Mouse (Mus musculus): ENCODE measurements at regions not wholly inside any gene's neighbourhood (a gene's known extent, or its start where the extent isn't known, plus 50 kb on each side); places are given as distances from the start of the nearest gene placed in this dataset.

DNA sequence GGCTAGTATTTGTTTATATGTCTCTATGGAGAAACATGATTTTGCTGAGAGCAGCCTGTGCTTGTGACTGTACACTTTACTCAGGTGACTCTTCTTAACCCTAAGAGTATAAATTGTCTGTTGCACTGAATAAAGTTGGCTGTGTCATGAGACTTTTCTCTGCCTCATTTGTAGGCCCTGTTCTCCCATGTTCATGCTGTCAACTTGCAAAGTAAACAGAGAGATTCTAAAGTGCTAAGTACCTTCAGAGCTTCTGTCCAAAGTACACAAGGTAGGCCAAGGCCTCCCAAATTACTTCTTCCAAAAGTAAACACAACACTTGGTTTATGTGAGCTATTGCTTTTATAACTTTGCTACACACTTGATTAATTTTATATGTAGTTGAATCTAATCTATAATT is 299.7 kb upstream of the Plxna2 start:
- TF ChIP-seq CTCF (conservative IDR thresholded peaks at IDR 0.05; ENCODE audit: low read length) (no peak), NANOG (IDR thresholded peaks at IDR 0.05; ENCODE audit: borderline replicate concordance, low read length) (no peak), POU5F1 (IDR thresholded peaks at IDR 0.05; ENCODE audit: borderline replicate concordance, low read length) (no peak)

Measured in E14TG2a.4 (cell line).